Mouse (Mus musculus): ENCODE measurements at regions not wholly inside any gene's neighbourhood (a gene's known extent, or its start where the extent isn't known, plus 50 kb on each side); places are given as distances from the start of the nearest gene placed in this dataset.

DNA sequence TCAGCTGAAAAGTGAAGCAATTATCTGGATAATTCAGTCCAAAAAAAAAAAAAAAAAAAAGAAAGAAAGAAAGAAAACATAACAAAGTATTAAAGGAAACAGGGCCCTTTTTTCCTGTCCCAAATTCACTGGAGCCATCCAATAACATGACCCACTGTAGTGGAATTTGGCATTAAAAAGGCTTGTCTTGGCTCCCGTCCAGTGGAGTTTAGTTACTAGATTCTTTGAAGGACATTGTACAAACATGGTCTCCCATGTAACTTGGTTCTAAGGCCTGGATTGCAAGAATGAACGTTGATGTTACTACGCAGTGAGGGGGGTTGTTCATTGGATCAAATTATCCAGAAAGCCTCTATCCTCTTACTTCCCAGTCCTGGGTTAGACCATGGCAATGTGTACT is 207.4 kb downstream of the Msrb3 start:
- TF ChIP-seq POLR2A (IDR thresholded peaks at IDR 0.05; ENCODE audit: borderline replicate concordance, extremely low read depth, low read depth, low read length): no peak
- no peak for TF ChIP-seq CTCF (IDR thresholded peaks at IDR 0.05; ENCODE audit: insufficient read depth, low read length)

Measured in lung, adult 2 months (tissue).